Mouse (Mus musculus): ENCODE measurements around the gene Itgal. TPM values are rescaled to one million over a fixed set of nuclear protein-coding genes. Genes with fewer than 3 reads are reported as not detected.
A peak's percentile ranks its signal among the peaks of the same experiment; 100 is the strongest.
"Not testable (repeated sequence)": the region's sequence is repeated elsewhere in the genome, so short reads cannot be mapped to it uniquely, and the experiment has no call there.

The Itgal gene
- total RNA-seq, 2 experiments from 2014 or later: 0.32 to 0.57 TPM

- intact Hi-C loops (cut with DNase I): loop anchor here (5.0 kb wide), 2 partner anchors 112 to 137 kb away; no protein-coding TSS in a partner anchor
- no peak for DNase-seq (ENCODE audit: extremely low spot score in 1 of 2, low spot score in 2 of 2)
Observed at GRCm38 (mm10) chr7:127360265-127360664, 64.2 kb downstream of the Itgal start.

DNA sequence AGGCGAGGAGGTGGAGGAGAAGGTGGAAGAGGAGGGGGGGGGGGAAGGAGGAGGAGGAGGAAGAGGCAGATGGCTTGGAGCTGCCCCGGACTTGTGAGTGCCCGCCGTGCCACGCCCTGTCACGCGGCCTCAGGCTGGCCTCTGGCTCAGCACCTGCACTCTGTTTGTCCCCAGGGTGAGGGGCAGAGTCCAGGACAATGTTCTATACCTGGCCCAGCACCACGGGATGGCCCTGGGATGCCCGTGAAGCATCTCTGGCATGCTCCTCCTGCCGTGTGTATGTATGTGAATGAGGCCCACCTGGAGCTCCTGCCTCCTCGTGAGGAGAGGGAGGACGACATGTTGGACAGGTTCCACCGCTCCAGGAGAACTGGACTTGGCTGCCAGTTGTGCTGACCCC, 65.4 kb downstream of the Itgal start:
- intact Hi-C loops (cut with DNase I): loop anchor here (5.0 kb wide), 2 partner anchors 111 to 136 kb away; no protein-coding TSS in a partner anchor
- peak in 1 of 2 experiments; percentile 38 for DNase-seq (ENCODE audit: extremely low spot score in 1 of 2, low spot score in 2 of 2)

DNA sequence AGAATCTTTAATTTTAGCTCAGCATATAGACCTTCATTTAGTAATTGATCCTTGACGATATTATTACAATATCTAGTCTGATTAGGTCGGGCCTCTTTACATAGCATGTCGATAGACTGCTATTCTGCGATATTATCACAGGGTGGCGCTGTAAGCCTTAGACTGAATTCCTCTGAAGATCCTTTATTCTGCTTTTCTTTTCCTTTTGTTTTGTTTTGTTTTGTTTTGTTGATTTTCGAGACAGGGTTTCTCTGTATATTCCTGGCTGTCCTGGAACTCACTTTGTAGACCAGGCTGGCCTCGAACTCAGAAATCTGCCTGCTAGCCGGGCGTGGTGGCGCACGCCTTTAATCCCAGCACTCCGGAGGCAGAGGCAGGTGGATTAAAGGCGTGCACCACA, 66.4 kb downstream of the Itgal start:
- not testable (repeated sequence) for DNase-seq (ENCODE audit: extremely low spot score in 1 of 2, low spot score in 2 of 2)
- intact Hi-C loops (cut with DNase I): loop anchor here (5.0 kb wide), 2 partner anchors 110 to 135 kb away; no protein-coding TSS in a partner anchor

GRCm38 (mm10) chr7:127363475-127363921, 67.4 kb downstream of the Itgal start:
- DNase-seq (ENCODE audit: extremely low spot score in 1 of 2, low spot score in 2 of 2): peak in 1 of 2 experiments; percentile 38
- intact Hi-C loops (cut with DNase I): loop anchor here (5.0 kb wide), 2 partner anchors 109 to 134 kb away; no protein-coding TSS in a partner anchor

DNA sequence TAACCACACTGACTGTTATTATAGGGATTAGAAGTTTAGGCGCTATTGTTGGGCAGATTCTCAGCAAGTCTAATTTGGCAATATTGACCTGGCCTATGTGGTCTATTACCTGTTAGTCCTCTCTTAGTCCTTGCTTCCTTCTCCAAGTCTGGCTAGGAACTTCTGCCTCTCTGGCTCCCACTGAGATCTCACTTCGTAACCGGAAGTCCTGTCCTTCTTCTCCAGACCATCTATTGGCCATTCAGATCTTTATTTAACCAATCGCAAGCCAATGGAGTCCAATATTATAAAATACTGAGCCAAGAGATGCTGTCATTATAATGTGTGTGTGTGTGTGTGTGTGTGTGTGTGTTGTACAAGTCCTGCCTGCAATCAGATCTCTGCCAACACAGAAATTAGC, 68.1 kb downstream of the Itgal start:
- intact Hi-C loops (cut with DNase I): loop anchor here (5.0 kb wide), 2 partner anchors 108 to 133 kb away; no protein-coding TSS in a partner anchor
- DNase-seq (ENCODE audit: extremely low spot score in 1 of 2, low spot score in 2 of 2): no peak

DNA sequence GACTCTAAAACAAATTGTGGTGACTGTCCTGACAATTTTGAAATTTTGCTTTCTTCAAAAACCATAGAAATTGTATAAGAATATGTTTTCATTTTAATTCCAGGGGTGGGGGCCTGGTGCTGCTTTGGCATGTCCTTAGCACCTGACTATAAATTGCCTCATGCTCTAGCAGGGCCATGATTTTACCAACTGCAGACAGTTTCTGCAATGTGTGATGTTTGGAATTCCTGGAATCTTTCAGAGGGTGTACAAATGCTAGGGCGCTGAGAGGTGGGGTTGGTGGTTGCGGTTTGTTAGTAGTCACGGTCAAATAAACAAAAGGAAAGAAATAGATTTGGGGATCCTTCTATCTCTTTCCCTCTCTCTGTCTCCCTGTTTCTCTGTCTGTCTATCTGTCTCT, 70.2 kb downstream of the Itgal start:
- intact Hi-C loops (cut with DNase I): no loop called here
- no peak for DNase-seq (ENCODE audit: extremely low spot score in 1 of 2, low spot score in 2 of 2)

DNA sequence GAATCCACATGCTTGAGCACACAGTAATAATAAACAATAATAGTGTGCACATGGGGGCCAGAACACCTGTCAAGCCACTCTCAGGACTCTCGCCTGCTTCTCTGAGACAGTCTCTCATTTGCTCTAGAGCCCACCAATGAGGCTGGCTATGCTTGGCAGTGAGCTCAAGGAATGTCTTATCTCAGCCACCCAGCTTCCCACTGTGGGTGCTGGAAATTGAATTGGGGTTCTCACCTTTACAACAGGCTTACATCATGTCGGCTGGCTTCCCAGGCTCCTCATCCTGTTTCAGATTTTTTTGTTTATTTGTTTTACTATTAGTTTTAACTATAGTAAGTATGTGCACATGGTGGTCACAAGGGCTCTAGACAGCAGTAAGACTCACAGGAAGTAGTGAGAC, 75.2 kb downstream of the Itgal start:
- no peak for DNase-seq (ENCODE audit: extremely low spot score in 1 of 2, low spot score in 2 of 2)
- intact Hi-C loops (cut with DNase I): no loop called here

GRCm38 (mm10) chr7:127371870-127372269, 75.8 kb downstream of the Itgal start:
- intact Hi-C loops (cut with DNase I); DNase-seq (ENCODE audit: extremely low spot score in 1 of 2, low spot score in 2 of 2): not testable (repeated sequence)

DNA sequence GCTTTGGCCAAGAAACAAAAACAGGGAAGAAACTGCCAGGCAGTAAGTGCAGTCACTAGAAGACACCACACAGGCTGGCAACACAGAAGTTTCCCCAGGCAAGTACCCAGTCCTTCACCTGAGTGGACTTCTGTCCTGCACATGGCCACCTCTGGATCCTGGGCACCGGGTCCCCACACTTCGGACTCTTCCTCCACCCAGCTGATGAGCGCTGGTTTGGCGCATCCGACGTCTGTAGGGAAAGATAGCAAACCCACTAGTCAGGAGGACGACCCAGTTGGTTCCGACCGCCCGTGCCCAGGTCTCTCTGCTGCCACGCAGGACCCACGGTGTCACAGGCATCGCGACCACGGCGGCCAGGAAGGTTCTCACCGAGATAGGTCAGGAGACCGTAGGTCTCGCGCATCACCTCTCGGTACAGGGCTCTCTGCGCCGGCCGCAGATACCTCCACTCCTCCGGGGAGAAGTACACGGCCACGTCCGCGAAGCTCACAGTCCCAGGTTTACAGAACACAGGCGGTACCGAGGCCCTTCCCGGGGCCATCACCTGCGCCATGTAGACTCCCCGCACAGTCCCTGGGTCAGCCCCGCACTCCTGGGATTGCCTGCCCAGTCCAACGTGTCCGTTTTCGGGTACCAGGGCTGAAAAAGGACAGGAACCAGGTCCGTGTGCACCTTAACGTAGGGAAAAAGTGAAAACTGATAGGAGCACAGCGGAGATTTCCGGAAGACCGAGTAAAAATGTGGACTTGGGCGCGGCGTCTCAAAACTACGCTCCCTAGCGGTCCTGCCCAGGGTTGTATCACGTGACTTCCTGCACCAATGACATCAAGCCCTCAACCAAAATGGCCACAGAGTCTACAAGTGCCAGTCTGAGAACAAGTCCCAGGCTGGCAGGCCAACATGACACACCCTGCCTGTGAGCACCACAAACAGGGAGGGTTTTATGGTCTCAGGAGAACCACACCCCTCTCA, 79.5 kb downstream of the Itgal start, which contains the start of gene Zfp747:
Gene Zfp747 (minus strand): TSS at position 780 of the 975 bp plus-strand sequence.
- intact Hi-C loops (cut with DNase I): not testable (repeated sequence)
- peak; percentile 91 to 93 for DNase-seq (ENCODE audit: extremely low spot score in 1 of 2, low spot score in 2 of 2)

DNA sequence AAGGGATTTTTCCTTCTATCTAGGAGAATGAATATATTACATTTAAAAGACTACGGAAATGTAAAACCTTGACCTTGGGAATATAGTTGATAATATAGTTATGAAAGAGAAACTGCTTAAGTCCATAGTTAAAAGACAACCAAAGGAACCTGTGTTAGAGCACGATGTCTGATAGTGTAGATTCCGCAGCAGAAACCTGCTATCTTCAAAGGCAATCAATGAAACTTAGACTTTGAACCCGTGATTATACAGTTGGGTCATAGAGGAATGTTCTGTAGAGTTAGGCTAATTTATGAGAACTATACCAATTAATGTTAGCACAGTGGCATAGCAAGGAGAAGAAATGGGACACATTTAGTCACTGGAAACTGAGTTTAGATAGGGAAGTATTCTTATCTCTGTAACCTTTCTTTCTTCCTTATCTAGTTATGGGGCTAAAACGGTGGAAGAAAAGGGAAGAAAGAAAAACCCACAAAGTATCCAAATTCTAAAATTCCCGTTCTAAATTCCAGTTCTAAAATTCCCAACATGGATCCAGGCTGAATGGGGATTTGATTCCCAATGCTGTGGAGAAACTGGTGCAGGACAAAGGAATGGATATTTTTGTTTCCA, 82.4 kb downstream of the Itgal start:
- no peak for DNase-seq (ENCODE audit: extremely low spot score in 1 of 2, low spot score in 2 of 2)
- intact Hi-C loops (cut with DNase I): no loop called here

Other genes starting within 250 kb of the Itgal start
- not detected for gene Zg16, start 208.9 kb upstream of the Itgal start, total RNA-seq (2021)
- gene AI467606, start 204.9 kb upstream of the Itgal start, total RNA-seq (2021): 1 to 10 TPM; 1.4 to 2.1 TPM
- under 1 TPM in 1 of 2 experiments, not detected in 1; 0.22 TPM for gene Qprt, start 174.0 kb upstream of the Itgal start, total RNA-seq (2021)
- under 1 TPM; 0.11 to 0.12 TPM for gene Spn, start 158.4 kb upstream of the Itgal start, total RNA-seq (2021)
- gene Cd2bp2, start 100.2 kb upstream of the Itgal start, total RNA-seq (2021): 10 to 100 TPM; 74.0 to 75.8 TPM
- gene Tbc1d10b, start 87.8 kb upstream of the Itgal start, total RNA-seq (2021): 10 to 100 TPM; 85.6 to 88.0 TPM
- gene Mylpf, start 87.4 kb upstream of the Itgal start, total RNA-seq (2021): 1 to 10 TPM in 1 of 2 experiments, not detected in 1; 1.2 TPM
- gene Zfp553, start 63.2 kb upstream of the Itgal start, total RNA-seq (2021): 10 to 100 TPM; 16.6 to 18.4 TPM
- gene Sept1, start 63.1 kb upstream of the Itgal start, total RNA-seq (2021): 1 to 10 TPM; 6.0 to 6.1 TPM
- gene Zfp771, start 52.0 kb upstream of the Itgal start, total RNA-seq (2021): 10 to 100 TPM; 53.6 to 65.0 TPM
- 10 to 100 TPM; 40.7 to 40.9 TPM for gene Dctpp1, start 35.6 kb upstream of the Itgal start, total RNA-seq (2021)
- gene Sephs2, start 22.2 kb upstream of the Itgal start, total RNA-seq (2021): 10 to 100 TPM; 50.6 to 53.7 TPM
- gene Zfp768, start 49.3 kb downstream of the Itgal start, total RNA-seq (2021): 10 to 100 TPM; 13.2 to 14.2 TPM
- 1 to 10 TPM; 7.2 to 7.8 TPM for gene Zfp747, start 79.8 kb downstream of the Itgal start, total RNA-seq (2021)
- gene 9130019O22Rik, start 90.9 kb downstream of the Itgal start, total RNA-seq (2021): 1 to 10 TPM; 2.8 to 3.1 TPM
- 1 to 10 TPM; 6.1 to 6.6 TPM for gene E430018J23Rik, start 97.4 kb downstream of the Itgal start, total RNA-seq (2021)
- 1 to 10 TPM; 3.6 to 4.7 TPM for gene Zfp764, start 110.6 kb downstream of the Itgal start, total RNA-seq (2021)
- gene Zfp688, start 125.8 kb downstream of the Itgal start, total RNA-seq (2021): 10 to 100 TPM; 11.4 to 14.1 TPM
- gene Zfp689, start 152.9 kb downstream of the Itgal start, total RNA-seq (2021): 1 to 10 TPM; 6.3 to 6.8 TPM
- gene Prr14, start 163.4 kb downstream of the Itgal start, total RNA-seq (2021): 10 to 100 TPM; 31.9 to 33.1 TPM
- gene Fbrs, start 182.9 kb downstream of the Itgal start, total RNA-seq (2021): 10 to 100 TPM; 58.5 to 60.3 TPM
- 100 to 1,000 TPM; 101 to 108 TPM for gene Srcap, start 215.7 kb downstream of the Itgal start, total RNA-seq (2021)
- gene Gm42715, start 223.3 kb downstream of the Itgal start, total RNA-seq (2021): 1 to 10 TPM; 8.6 to 8.7 TPM

All from left cerebral cortex, postnatal 10 days (tissue).